Mouse (Mus musculus): ENCODE measurements around the gene Bcar3. TPM values are rescaled to one million over a fixed set of nuclear protein-coding genes. Genes with fewer than 3 reads are reported as not detected.
"Not testable (repeated sequence)": the region's sequence is repeated elsewhere in the genome, so short reads cannot be mapped to it uniquely, and the experiment has no call there.

The Bcar3 gene
- polyA plus RNA-seq, 1 experiment from 2014 or later = 4.4 TPM

DNA sequence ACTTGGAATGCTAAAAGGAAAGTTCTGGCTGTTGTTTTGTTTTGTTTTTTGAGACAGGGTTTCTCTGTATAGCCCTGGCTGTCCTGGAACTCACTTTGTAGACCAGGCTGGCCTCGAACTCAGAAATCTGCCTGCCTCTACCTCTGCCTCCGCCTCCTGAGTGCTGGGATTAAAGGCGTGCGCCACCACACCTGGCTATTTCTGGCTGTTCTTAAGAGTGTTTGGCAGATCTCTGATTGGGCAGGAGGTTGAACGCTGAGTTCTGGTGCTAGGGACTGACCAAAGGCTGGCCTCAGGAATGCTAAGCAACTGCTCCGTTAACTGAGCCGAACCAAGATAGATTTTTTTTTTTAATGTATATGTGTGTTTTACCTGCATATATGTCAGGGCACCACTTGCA, 39.9 kb upstream of the Bcar3 start:
- H3K27me3 ChIP-seq (ENCODE audit: control insufficient read depth, insufficient read depth, low read length); H3K9ac ChIP-seq (replicated peaks; ENCODE audit: low read depth, low read length); H3K4me2 ChIP-seq (ENCODE audit: low read depth, low read length); H3K4me3 ChIP-seq (ENCODE audit: low read depth, low read length); H3K27ac ChIP-seq (ENCODE audit: low read depth, low read length); H3K36me3 ChIP-seq (ENCODE audit: control insufficient read depth, insufficient read depth, low read length); ATAC-seq (ENCODE audit: low read depth); H3K9me3 ChIP-seq (ENCODE audit: control insufficient read depth, low read length); H3K4me1 ChIP-seq (ENCODE audit: control insufficient read depth, insufficient read depth, low read length): not testable (repeated sequence)
- WGBS = 92% methylated on average over 7 of the region's 7 CpGs

DNA sequence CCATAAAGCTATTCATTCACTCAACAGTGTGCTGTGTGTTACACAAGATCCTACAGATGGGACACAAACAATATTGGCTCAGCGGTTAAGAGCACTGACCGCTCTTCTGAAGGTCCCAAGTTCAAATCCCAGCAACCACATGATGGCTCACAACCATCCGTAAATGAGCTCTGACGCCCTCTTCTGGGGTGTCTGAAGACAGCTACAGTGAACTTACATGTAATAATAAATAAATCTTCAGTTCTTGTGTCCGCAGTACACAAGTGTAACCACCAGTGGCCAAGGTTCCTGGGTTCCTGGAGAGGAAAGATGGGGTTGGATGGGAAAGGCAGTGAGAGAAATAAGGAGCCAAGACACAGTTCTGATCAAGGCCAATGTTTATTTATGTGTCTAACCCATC, 23.9 kb upstream of the Bcar3 start:
- Histone ChIP-seq H3K4me3 (ENCODE audit: low read depth, low read length) (no peak overlapping the region), H3K27me3 (ENCODE audit: control insufficient read depth, insufficient read depth, low read length) (no peaks in the 10 kb centered on the region), H3K4me2 (ENCODE audit: low read depth, low read length) (no peak overlapping the region), H3K4me1 (ENCODE audit: control insufficient read depth, insufficient read depth, low read length) (peaks cover 2% of the 10 kb centered on the region), H3K36me3 (ENCODE audit: control insufficient read depth, insufficient read depth, low read length) (no peaks in the 10 kb centered on the region), H3K9ac (replicated peaks; ENCODE audit: low read depth, low read length) (no peak overlapping the region), H3K9me3 (ENCODE audit: control insufficient read depth, low read length) (no peaks in the 10 kb centered on the region), H3K27ac (ENCODE audit: low read depth, low read length) (no peak overlapping the region)
- no peak for ATAC-seq (ENCODE audit: low read depth)
- WGBS = 77% methylated on average over 5 of the region's 5 CpGs

DNA sequence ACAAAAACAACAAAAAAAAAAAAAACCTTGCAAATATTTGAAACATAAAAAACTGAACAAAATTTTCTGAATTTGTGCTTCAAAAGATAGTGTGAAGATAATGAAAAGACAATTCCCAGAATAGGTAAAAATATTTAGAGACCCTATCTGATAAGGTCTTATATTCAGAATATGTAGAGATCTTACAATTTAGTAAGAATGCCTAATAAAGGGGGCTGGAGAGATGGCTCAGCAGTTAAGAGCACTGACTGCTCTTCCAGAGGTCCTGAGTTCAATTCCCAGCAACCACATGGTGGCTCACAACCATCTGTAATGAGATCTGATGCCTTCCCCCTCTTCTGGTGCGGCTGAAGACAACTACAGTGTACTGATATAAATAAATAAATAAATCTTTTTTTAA, 21.4 kb upstream of the Bcar3 start:
- H3K4me2 ChIP-seq (ENCODE audit: low read depth, low read length); ATAC-seq (ENCODE audit: low read depth); H3K9ac ChIP-seq (replicated peaks; ENCODE audit: low read depth, low read length); H3K27ac ChIP-seq (ENCODE audit: low read depth, low read length); H3K9me3 ChIP-seq (ENCODE audit: control insufficient read depth, low read length); H3K27me3 ChIP-seq (ENCODE audit: control insufficient read depth, insufficient read depth, low read length); H3K4me3 ChIP-seq (ENCODE audit: low read depth, low read length): not testable (repeated sequence)
- Histone ChIP-seq H3K4me1 (ENCODE audit: control insufficient read depth, insufficient read depth, low read length) (peaks cover 17% of the 10 kb centered on the region), H3K36me3 (ENCODE audit: control insufficient read depth, insufficient read depth, low read length) (peaks cover 11% of the 10 kb centered on the region; the same call in 1 of the 2 replicates)
- WGBS = 81% methylated on average over 1 of the region's 1 CpGs

DNA sequence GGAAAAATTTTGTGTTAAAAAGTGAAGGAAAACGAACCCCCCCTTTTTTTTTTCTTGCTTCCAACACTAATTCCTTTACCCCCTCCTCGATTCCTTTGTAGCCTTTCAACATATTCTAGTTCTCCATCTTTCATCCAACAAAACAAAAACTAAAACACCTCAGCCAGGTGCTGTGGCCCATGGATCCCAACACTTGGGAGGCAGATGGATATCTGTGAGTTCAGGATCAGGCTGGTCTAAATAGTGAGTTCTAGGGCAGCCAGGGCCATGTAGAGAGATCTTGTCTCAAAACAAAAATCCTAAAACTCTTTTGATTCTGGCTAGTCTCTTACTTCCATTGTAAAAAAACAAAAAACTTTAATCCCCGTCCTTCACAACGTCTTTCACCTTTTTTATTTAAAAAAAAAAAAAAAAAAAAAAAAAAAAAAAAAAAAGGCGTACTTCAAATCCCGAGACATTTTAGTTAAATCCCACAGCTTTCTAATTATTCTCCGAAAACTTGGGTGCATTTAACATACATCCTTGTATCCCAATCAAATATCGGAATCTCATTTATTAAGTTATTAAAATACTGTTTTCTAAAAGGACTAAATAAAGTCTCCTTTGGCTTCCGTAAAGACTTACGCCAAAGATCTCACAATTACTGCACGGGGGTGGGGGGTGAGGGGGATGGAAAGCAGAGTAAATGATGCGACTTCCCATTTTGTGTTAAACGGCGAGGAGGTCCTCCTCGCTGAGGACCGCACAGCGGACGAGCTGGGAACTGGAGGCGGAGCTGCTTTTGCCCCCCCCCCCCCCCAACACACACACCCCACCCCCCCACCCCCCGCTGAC, 20.3 kb upstream of the Bcar3 start:
- Histone ChIP-seq H3K4me1 (ENCODE audit: control insufficient read depth, insufficient read depth, low read length) (peaks cover 26% of the 10 kb centered on the region), H3K4me3 (ENCODE audit: low read depth, low read length) (peak overlapping the region; percentile 72), H3K27me3 (ENCODE audit: control insufficient read depth, insufficient read depth, low read length) (no peaks in the 10 kb centered on the region), H3K4me2 (ENCODE audit: low read depth, low read length) (peak overlapping the region; percentile 38), H3K36me3 (ENCODE audit: control insufficient read depth, insufficient read depth, low read length) (peaks cover 15% of the 10 kb centered on the region; the same call in 1 of the 2 replicates), H3K9ac (replicated peaks; ENCODE audit: low read depth, low read length) (no peak overlapping the region), H3K9me3 (ENCODE audit: control insufficient read depth, low read length) (no peaks in the 10 kb centered on the region), H3K27ac (ENCODE audit: low read depth, low read length) (no peak overlapping the region; the same call in 1 of the 2 replicates)
- WGBS = 10% methylated on average over 19 of the region's 20 CpGs
- ATAC-seq (ENCODE audit: low read depth) = no peak

DNA sequence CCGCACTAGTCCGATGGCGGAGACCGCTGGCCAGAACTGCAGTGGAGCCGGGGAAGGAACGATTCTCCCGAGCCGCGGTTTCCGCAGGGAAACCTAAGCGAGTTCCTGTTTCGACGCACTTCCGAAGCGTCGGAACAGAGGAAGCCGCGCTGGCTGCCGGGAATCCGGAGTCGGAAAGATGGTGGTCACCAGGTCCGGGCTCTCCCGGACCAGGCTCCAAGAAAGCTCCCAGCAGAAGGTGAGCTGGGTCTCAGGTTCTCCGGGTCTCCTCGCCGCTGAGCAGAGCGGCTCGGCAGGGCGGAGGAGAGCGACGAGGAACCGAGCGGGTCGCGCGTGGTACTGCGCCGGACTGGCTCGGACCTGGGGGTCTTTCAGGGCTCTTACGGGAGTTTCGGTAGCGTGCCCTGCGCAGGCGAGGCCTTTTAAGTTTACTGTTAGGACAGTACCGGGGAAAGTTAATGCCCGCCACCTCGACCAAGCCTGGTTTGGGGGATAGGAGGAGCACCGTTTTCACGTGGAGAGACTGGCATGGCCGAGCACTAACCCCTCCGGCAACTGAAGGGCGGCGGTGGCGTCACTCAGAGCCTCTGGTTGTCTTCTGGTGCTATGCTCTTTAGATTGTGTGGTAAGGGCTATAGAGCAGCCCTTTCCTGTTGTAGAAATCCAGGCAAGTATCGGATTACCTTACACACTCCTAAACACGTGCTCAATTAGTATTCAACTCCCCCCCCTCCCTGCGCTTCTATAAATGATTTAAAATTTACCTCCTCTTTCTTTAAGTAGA, 19.5 kb upstream of the Bcar3 start, which contains the start of gene Dnttip2:
TSS of gene Dnttip2 (plus strand) at position 148 of the 784 bp plus-strand sequence.
- H3K36me3 ChIP-seq (ENCODE audit: control insufficient read depth, insufficient read depth, low read length) = peaks cover 22% of the 10 kb centered on the region; the same call in 1 of the 2 replicates
- peak within 1 kb of the TSS; percentile 90 for H3K4me2 ChIP-seq (ENCODE audit: low read depth, low read length)
- peak; percentile 97 for ATAC-seq (ENCODE audit: low read depth)
- H3K9ac ChIP-seq (replicated peaks; ENCODE audit: low read depth, low read length) = peak within 1 kb of the TSS; percentile 68
- H3K27ac ChIP-seq (ENCODE audit: low read depth, low read length) = peak within 1 kb of the TSS; percentile 25
- peak within 1 kb of the TSS; percentile 72 for H3K4me3 ChIP-seq (ENCODE audit: low read depth, low read length)
- no peaks in the 10 kb centered on the region for H3K27me3 ChIP-seq (ENCODE audit: control insufficient read depth, insufficient read depth, low read length)
- H3K4me1 ChIP-seq (ENCODE audit: control insufficient read depth, insufficient read depth, low read length) = peaks cover 26% of the 10 kb centered on the region
- 1% methylated on average over 57 of the region's 57 CpGs for WGBS
- H3K9me3 ChIP-seq (ENCODE audit: control insufficient read depth, low read length) = no peaks in the 10 kb centered on the region

DNA sequence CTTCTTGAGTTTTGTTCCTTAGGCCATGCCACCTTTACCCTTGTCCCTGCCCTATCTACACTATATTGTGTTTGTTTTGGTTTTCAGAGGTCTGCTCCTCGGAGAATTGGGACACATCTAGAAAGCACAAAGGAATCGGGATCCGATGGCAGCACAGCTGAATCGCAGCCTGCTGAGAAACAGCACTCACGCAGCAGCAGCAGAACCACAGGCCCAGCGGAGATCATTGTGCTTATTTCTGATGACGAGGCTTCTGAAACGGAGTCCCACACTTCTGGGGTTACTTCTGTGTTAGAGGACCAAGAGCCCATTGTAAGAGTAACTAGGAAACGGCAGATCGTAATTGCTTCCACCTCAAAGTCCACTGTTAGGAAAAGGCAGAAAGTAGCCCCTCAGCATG, 18.8 kb upstream of the Bcar3 start:
- H3K4me3 ChIP-seq (ENCODE audit: low read depth, low read length) = peak overlapping the region; percentile 72
- H3K4me2 ChIP-seq (ENCODE audit: low read depth, low read length) = peak overlapping the region; percentile 90
- no peaks in the 10 kb centered on the region for H3K9me3 ChIP-seq (ENCODE audit: control insufficient read depth, low read length)
- peaks cover 28% of the 10 kb centered on the region; the same call in 1 of the 2 replicates for H3K36me3 ChIP-seq (ENCODE audit: control insufficient read depth, insufficient read depth, low read length)
- ATAC-seq (ENCODE audit: low read depth) = no peak
- H3K9ac ChIP-seq (replicated peaks; ENCODE audit: low read depth, low read length) = peak overlapping the region; percentile 68; the same call in 1 of the 2 replicates
- peaks cover 26% of the 10 kb centered on the region for H3K4me1 ChIP-seq (ENCODE audit: control insufficient read depth, insufficient read depth, low read length)
- H3K27ac ChIP-seq (ENCODE audit: low read depth, low read length) = no peak overlapping the region
- H3K27me3 ChIP-seq (ENCODE audit: control insufficient read depth, insufficient read depth, low read length) = no peaks in the 10 kb centered on the region
- WGBS = 71% methylated on average over 10 of the region's 10 CpGs

DNA sequence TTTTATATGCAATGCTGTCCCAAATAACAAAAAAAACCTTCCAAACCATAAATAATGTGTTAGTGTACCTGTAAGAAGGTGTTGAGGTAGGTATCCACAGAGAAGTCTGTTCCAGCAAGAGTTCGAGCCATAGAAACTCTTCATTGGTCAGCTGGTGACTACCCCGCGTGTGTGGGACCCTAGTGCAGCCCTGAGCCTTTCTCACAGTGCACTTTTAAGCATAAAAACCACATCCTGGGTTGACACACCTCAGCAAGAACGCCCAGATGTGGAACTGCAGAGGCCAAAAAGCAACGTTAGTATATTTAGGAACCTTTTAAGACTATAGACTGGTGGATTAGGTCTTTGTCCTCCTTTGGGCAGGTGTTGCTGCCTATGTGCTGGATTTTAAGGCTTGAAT, 6.7 kb upstream of the Bcar3 start:
- H3K27ac ChIP-seq (ENCODE audit: low read depth, low read length) = no peak overlapping the region
- H3K4me3 ChIP-seq (ENCODE audit: low read depth, low read length) = no peak overlapping the region
- peaks cover 11% of the 10 kb centered on the region for H3K4me1 ChIP-seq (ENCODE audit: control insufficient read depth, insufficient read depth, low read length)
- H3K9ac ChIP-seq (replicated peaks; ENCODE audit: low read depth, low read length) = no peak overlapping the region
- no peak for ATAC-seq (ENCODE audit: low read depth)
- H3K9me3 ChIP-seq (ENCODE audit: control insufficient read depth, low read length) = no peaks in the 10 kb centered on the region
- no peaks in the 10 kb centered on the region for H3K27me3 ChIP-seq (ENCODE audit: control insufficient read depth, insufficient read depth, low read length)
- peaks cover 18% of the 10 kb centered on the region for H3K36me3 ChIP-seq (ENCODE audit: control insufficient read depth, insufficient read depth, low read length)
- WGBS = 80% methylated on average over 5 of the region's 5 CpGs
- H3K4me2 ChIP-seq (ENCODE audit: low read depth, low read length) = no peak overlapping the region

DNA sequence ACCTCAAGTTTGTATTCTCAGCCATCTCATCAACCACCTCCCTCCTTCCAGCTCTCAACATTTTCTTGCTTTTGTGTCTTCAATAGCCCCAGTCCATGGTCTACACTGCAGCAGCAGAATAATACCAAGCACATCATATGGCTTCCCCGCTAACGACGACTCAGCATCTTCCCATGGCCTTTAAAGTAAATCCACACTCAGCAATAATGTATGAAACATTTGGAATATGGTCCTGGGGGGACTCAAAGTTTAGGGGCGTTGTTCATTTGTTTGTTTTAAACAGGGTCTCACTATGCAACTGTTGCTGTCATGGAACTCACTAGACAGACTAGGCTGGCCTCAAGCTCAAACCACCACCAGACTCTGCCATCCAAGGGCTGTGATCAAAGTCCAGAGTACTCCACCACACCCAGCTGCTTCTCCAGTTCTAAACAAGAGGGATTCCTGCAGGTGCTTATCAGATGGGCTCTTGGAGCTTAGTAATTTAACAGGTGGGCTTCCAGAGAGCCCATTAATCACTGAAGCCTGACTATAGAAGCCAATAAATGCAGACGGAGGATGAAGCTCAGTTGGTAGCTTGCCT, 5.2 kb upstream of the Bcar3 start:
- H3K4me1 ChIP-seq (ENCODE audit: control insufficient read depth, insufficient read depth, low read length) = peaks cover 15% of the 10 kb centered on the region
- no peaks in the 10 kb centered on the region; the same call in 1 of the 2 replicates for H3K27me3 ChIP-seq (ENCODE audit: control insufficient read depth, insufficient read depth, low read length)
- H3K27ac ChIP-seq (ENCODE audit: low read depth, low read length) = no peak overlapping the region
- WGBS = 83% methylated on average over 5 of the region's 5 CpGs
- H3K9me3 ChIP-seq (ENCODE audit: control insufficient read depth, low read length) = no peaks in the 10 kb centered on the region
- no peak overlapping the region for H3K4me3 ChIP-seq (ENCODE audit: low read depth, low read length)
- no peak overlapping the region for H3K4me2 ChIP-seq (ENCODE audit: low read depth, low read length)
- H3K36me3 ChIP-seq (ENCODE audit: control insufficient read depth, insufficient read depth, low read length) = peaks cover 7% of the 10 kb centered on the region
- H3K9ac ChIP-seq (replicated peaks; ENCODE audit: low read depth, low read length) = no peak overlapping the region
- no peak for ATAC-seq (ENCODE audit: low read depth)
